Mouse (Mus musculus) midbrain, embryonic 15.5 days (tissue): Measurements from ENCODE around the gene Lmbr1l. TPM values are rescaled to one million over a fixed set of nuclear protein-coding genes. Genes with fewer than 3 reads are reported as not detected.
"Not testable (repeated sequence)": the region's sequence is repeated elsewhere in the genome, so short reads cannot be mapped to it uniquely, and the experiment has no call there.

Source experiments
- ATAC-seq: fragments of 200-750 bp; cut with Nextera tagmentation; replicated peaks from 2 replicates; pipeline ENCODE4 v1.8.0; 2017; ENCODE audit warnings: moderate TSS enrichment
- H3K27ac ChIP-seq: fragments of 300-500 bp; sonication (generic); 2 replicates; pipeline ENCODE4 v1.5.1; 2015; ENCODE audit warnings: mild to moderate bottlenecking, inconsistent platforms
- H3K27me3 ChIP-seq: fragments of 300-500 bp; sonication (generic); replicated peaks from 2 replicates; pipeline ENCODE4 v1.6.1; 2015; ENCODE audit warnings: inconsistent platforms
- H3K36me3 ChIP-seq: fragments of 300-500 bp; sonication (generic); replicated peaks from 2 replicates; pipeline ENCODE4 v1.6.1; 2015; ENCODE audit warnings: inconsistent platforms
- H3K4me1 ChIP-seq: fragments of 300-500 bp; sonication (generic); 2 replicates; pipeline ENCODE4 v1.6.1; 2015; ENCODE audit warnings: inconsistent platforms
- H3K4me2 ChIP-seq: fragments of 300-500 bp; sonication (generic); 2 replicates; pipeline ENCODE4 v1.6.1; 2015; ENCODE audit warnings: inconsistent platforms, mild to moderate bottlenecking, moderate library complexity
- H3K4me3 ChIP-seq: fragments of 300-500 bp; sonication (generic); 2 replicates; pipeline ENCODE4 v1.5.1; 2015; ENCODE audit warnings: mild to moderate bottlenecking, inconsistent platforms
- H3K9ac ChIP-seq: fragments of 300-500 bp; sonication (generic); 2 replicates; pipeline ENCODE4 v1.6.1; 2015; ENCODE audit warnings: mild to moderate bottlenecking, inconsistent platforms
- H3K9me3 ChIP-seq: fragments of 300-500 bp; sonication (generic); 2 replicates; pipeline ENCODE4 v1.6.1; 2016; ENCODE audit warnings: inconsistent platforms
- WGBS: fragments of 180-500 bp; shearing (Covaris S2); methylation state at CpG from one replicate; pipeline ENCODE4 v1.1.7; 2015; ENCODE audit warnings: mixed read lengths; 5-methylcytosine and 5-hydroxymethylcytosine counted together
- polyA plus RNA-seq: library from polyadenylated mRNA; unstranded; fragments of >200 nt; fragmentation: Nextera tagmentation; extraction: Ambion mirVana; gene quantifications from 2 replicates; pipeline ENCODE4 v1.2.1, GENCODE M21; 2015

The Lmbr1l gene
- polyA plus RNA-seq, 1 experiment from 2014 or later = 35.5 TPM

- not testable (repeated sequence) for H3K36me3 ChIP-seq, H3K27me3 ChIP-seq, H3K9me3 ChIP-seq
- H3K27ac ChIP-seq = peak overlapping the region; percentile 99
- peaks cover 34% of the 10 kb centered on the region for H3K4me1 ChIP-seq
- peak overlapping the region; percentile 85 for H3K4me2 ChIP-seq
- 10% methylated on average over 8 of the region's 9 CpGs for WGBS
- H3K9ac ChIP-seq = peak overlapping the region; percentile 96
- ATAC-seq = peak; percentile 31
- H3K4me3 ChIP-seq = peak overlapping the region; percentile 89
Observed at GRCm38 (mm10) chr15:98933004-98933671, 15.1 kb upstream of the Lmbr1l start.

GRCm38 (mm10) chr15:98930998-98931397, 13.0 kb upstream of the Lmbr1l start:
- Histone ChIP-seq H3K4me1 (peaks cover 34% of the 10 kb centered on the region), H3K9me3 (no peaks in the 10 kb centered on the region), H3K4me2 (no peak overlapping the region), H3K27ac (no peak overlapping the region), H3K9ac (no peak overlapping the region), H3K27me3 (no peaks in the 10 kb centered on the region), H3K4me3 (no peak overlapping the region), H3K36me3 (peaks cover 5% of the 10 kb centered on the region; the same call in 1 of the 2 replicates)
- 75% methylated on average over 3 of the region's 3 CpGs for WGBS
- ATAC-seq = no peak

- no peaks in the 10 kb centered on the region for H3K27me3 ChIP-seq
- no peak for ATAC-seq
- H3K27ac ChIP-seq = no peak overlapping the region
- no peak overlapping the region for H3K4me2 ChIP-seq
- 53% methylated on average over 8 of the region's 8 CpGs for WGBS
- no peak overlapping the region for H3K4me3 ChIP-seq
- H3K36me3 ChIP-seq = peaks cover 5% of the 10 kb centered on the region; the same call in 1 of the 2 replicates
- no peaks in the 10 kb centered on the region for H3K9me3 ChIP-seq
- H3K9ac ChIP-seq = no peak overlapping the region
- peaks cover 26% of the 10 kb centered on the region for H3K4me1 ChIP-seq
Observed at GRCm38 (mm10) chr15:98930017-98930734, 12.1 kb upstream of the Lmbr1l start.

GRCm38 (mm10) chr15:98928598-98929240, 10.7 kb upstream of the Lmbr1l start:
- Histone ChIP-seq H3K4me2 (0 out of 2 replicates have a peak overlapping the region, but pooled peaks have one; percentile 8), H3K27me3 (no peaks in the 10 kb centered on the region), H3K9ac (no peak overlapping the region), H3K36me3 (peaks cover 5% of the 10 kb centered on the region; the same call in 1 of the 2 replicates), H3K27ac (no peak overlapping the region), H3K4me3 (no peak overlapping the region), H3K4me1 (peaks cover 21% of the 10 kb centered on the region), H3K9me3 (no peaks in the 10 kb centered on the region)
- 13% methylated on average over 13 of the region's 13 CpGs for whole genome bisulfite sequencing
- ATAC-seq = peak; percentile 58; the same call in 1 of the 2 replicates

GRCm38 (mm10) chr15:98927566-98927965, 9.5 kb upstream of the Lmbr1l start:
- Histone ChIP-seq H3K27ac (no peak overlapping the region), H3K4me2 (no peak overlapping the region), H3K4me1 (peaks cover 15% of the 10 kb centered on the region), H3K27me3 (no peaks in the 10 kb centered on the region), H3K36me3 (peaks cover 5% of the 10 kb centered on the region; the same call in 1 of the 2 replicates), H3K9ac (no peak overlapping the region), H3K4me3 (no peak overlapping the region), H3K9me3 (no peaks in the 10 kb centered on the region)
- WGBS = 85% methylated on average over 5 of the region's 5 CpGs
- no peak for ATAC-seq

GRCm38 (mm10) chr15:98924682-98925081, 6.7 kb upstream of the Lmbr1l start:
- no peaks in the 10 kb centered on the region for H3K27me3 ChIP-seq
- H3K27ac ChIP-seq = no peak overlapping the region
- H3K4me2 ChIP-seq = no peak overlapping the region
- no peaks in the 10 kb centered on the region for H3K9me3 ChIP-seq
- no peak overlapping the region for H3K9ac ChIP-seq
- ATAC-seq = no peak
- H3K4me3 ChIP-seq = no peak overlapping the region
- 84% methylated on average over 3 of the region's 3 CpGs for WGBS
- peaks cover 9% of the 10 kb centered on the region for H3K4me1 ChIP-seq
- H3K36me3 ChIP-seq = no peaks in the 10 kb centered on the region

- ATAC-seq = no peak
- Histone ChIP-seq H3K9ac (no peak overlapping the region), H3K27me3 (no peaks in the 10 kb centered on the region), H3K4me2 (no peak overlapping the region), H3K4me1 (0 out of 2 replicates have a peak, but pooled peaks cover 9% of the 10 kb centered on the region), H3K36me3 (no peaks in the 10 kb centered on the region), H3K4me3 (no peak overlapping the region), H3K9me3 (no peaks in the 10 kb centered on the region), H3K27ac (no peak overlapping the region)
- WGBS = 94% methylated on average over 2 of the region's 2 CpGs
Observed at GRCm38 (mm10) chr15:98923031-98923537, 5.1 kb upstream of the Lmbr1l start.

GRCm38 (mm10) chr15:98922581-98922980, 4.5 kb upstream of the Lmbr1l start:
- Histone ChIP-seq H3K4me2 (no peak overlapping the region), H3K36me3 (no peaks in the 10 kb centered on the region), H3K27ac (no peak overlapping the region), H3K9ac (no peak overlapping the region), H3K9me3 (no peaks in the 10 kb centered on the region), H3K4me1 (0 out of 2 replicates have a peak, but pooled peaks cover 9% of the 10 kb centered on the region), H3K27me3 (no peaks in the 10 kb centered on the region), H3K4me3 (no peak overlapping the region)
- 60% methylated on average over 3 of the region's 3 CpGs for WGBS
- no peak for ATAC-seq

- H3K27me3 ChIP-seq = no peaks in the 10 kb centered on the region
- no peak for ATAC-seq
Observed at GRCm38 (mm10) chr15:98921510-98921909, 3.5 kb upstream of the Lmbr1l start.

GRCm38 (mm10) chr15:98918499-98918895, 466 bp upstream of the Lmbr1l start:
- H3K27me3 ChIP-seq, H3K9me3 ChIP-seq, ATAC-seq, H3K36me3 ChIP-seq: not testable (repeated sequence)
- Histone ChIP-seq H3K4me1 (peaks cover 31% of the 10 kb centered on the region), H3K9ac (peak overlapping the region; percentile 27), H3K27ac (peak overlapping the region; percentile 96), H3K4me2 (peak overlapping the region; percentile 82), H3K4me3 (peak overlapping the region; percentile 95)
- 24% methylated on average over 8 of the region's 8 CpGs for WGBS

More at GRCm38 (mm10) chr15:98921510-98921909, 3.5 kb upstream of the Lmbr1l start:
- no peaks in the 10 kb centered on the region for H3K36me3 ChIP-seq
- H3K4me1 ChIP-seq = peaks cover 13% of the 10 kb centered on the region
- no peaks in the 10 kb centered on the region for H3K9me3 ChIP-seq
- no peak overlapping the region for H3K27ac ChIP-seq
- H3K4me3 ChIP-seq = no peak overlapping the region
- H3K4me2 ChIP-seq = no peak overlapping the region
- no peak overlapping the region for H3K9ac ChIP-seq
- WGBS = 78% methylated on average over 5 of the region's 5 CpGs

GRCm38 (mm10) chr15:98917091-98917490, 940 bp downstream of the Lmbr1l start:
- 0% methylated on average over 14 of the region's 14 CpGs for WGBS

GRCm38 (mm10) chr15:98916016-98916415, 2.0 kb downstream of the Lmbr1l start:
- 87% methylated on average over 4 of the region's 4 CpGs for WGBS
- Histone ChIP-seq H3K9ac (peak overlapping the region; percentile 89), H3K9me3 (no peaks in the 10 kb centered on the region), H3K27me3 (no peaks in the 10 kb centered on the region), H3K27ac (no peak overlapping the region), H3K4me1 (peaks cover 31% of the 10 kb centered on the region), H3K4me3 (peak overlapping the region; percentile 95), H3K4me2 (peak overlapping the region; percentile 82), H3K36me3 (peaks cover 25% of the 10 kb centered on the region; the same call in 1 of the 2 replicates)
- no peak for ATAC-seq

More at GRCm38 (mm10) chr15:98917091-98917490, 940 bp downstream of the Lmbr1l start:
- peak overlapping the region; percentile 82 for H3K4me2 ChIP-seq
- ATAC-seq = no peak
- H3K4me3 ChIP-seq = peak overlapping the region; percentile 95
- H3K9ac ChIP-seq = peak overlapping the region; percentile 89
- H3K4me1 ChIP-seq = peaks cover 31% of the 10 kb centered on the region
- peaks cover 14% of the 10 kb centered on the region; the same call in 1 of the 2 replicates for H3K36me3 ChIP-seq
- H3K27me3 ChIP-seq = no peaks in the 10 kb centered on the region
- H3K27ac ChIP-seq = peak overlapping the region; percentile 96
- no peaks in the 10 kb centered on the region for H3K9me3 ChIP-seq
